Mouse (Mus musculus): Measurements from ENCODE around the gene Atf3. TPM values are rescaled to one million over a fixed set of nuclear protein-coding genes. Genes with fewer than 3 reads are reported as not detected.

Atf3 gene
- total RNA-seq, 2 experiments from 2014 or later = 6.0 to 30.7 TPM

DNA sequence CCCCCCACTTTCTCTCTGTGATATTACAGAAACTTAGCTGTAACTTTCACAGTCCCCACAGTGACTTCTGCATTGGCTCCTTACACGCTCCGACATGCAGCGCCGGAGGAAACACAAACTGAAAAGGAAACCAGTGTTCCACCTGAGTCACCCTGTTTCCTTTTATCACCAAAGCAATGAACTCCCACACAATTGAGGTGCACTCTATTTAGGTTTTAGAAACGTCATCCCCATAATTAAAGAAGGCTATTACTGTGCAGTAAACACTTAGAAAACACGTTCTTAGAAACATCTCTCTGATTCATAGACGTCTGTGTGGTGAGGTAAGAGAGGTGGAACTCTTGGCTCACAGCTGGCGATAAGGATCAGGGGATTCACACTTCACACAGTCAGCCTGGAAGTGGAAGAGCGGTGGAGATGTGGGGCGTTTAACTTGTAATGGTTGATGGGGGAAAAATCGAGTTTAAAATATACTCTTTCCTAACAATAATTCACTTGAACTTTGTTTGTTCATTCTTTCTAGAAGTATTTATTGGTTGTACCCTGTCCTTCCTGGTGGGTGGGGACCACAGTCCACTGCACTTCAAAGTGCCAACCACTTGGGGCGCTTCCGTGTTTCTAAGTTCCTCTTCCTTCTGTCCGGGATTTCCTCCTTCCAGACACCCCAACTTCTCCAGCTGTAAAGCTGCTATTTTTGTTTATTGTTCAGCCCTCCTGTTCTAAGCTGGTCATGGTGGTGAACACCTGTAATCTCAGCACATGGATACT lies 24.0 kb downstream of the Atf3 start:
- peak in 1 of 2 experiments; percentile 37 for DNase-seq (ENCODE audit: low spot score in 2 of 2)

DNA sequence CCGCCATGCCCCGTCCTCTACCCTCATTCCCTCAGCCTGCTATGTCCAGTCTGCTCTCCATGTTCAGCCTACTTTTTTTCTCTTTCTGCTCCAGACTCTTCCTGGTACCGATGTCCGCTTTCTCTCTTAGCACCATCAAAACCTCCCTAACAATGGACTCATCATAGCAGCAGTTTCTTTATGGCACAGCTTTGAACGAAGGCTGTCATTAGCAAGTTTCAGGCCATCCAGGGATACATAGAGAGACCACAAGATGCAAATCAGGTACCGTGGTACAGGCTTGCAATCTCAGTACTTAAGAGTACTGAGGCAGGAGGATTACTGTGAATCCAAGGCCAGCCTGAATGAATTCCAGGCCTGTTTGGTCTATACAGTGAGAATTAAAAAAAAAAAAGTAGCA lies 25.1 kb downstream of the Atf3 start:
- no peak for DNase-seq (ENCODE audit: low spot score in 2 of 2)

DNA sequence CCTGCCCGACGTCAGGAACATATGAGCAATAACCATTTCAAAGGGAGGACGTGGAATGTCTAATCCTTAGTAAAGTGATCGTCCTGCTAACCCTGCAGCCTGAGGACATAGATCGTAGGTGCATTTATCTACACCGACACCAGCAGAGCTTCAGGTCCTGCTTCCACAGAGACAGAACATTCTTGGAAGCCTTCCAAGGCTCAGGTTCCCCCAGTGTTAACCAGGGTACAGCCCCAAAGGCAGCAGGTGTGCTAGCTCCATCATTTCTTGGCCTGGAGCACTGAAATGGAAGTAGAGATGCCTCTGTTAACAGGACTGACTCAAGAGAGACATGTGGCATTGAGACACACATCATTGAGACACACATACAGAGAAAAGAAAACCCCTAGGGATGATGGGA lies 25.6 kb downstream of the Atf3 start:
- no peak for DNase-seq (ENCODE audit: low spot score in 2 of 2)

DNA sequence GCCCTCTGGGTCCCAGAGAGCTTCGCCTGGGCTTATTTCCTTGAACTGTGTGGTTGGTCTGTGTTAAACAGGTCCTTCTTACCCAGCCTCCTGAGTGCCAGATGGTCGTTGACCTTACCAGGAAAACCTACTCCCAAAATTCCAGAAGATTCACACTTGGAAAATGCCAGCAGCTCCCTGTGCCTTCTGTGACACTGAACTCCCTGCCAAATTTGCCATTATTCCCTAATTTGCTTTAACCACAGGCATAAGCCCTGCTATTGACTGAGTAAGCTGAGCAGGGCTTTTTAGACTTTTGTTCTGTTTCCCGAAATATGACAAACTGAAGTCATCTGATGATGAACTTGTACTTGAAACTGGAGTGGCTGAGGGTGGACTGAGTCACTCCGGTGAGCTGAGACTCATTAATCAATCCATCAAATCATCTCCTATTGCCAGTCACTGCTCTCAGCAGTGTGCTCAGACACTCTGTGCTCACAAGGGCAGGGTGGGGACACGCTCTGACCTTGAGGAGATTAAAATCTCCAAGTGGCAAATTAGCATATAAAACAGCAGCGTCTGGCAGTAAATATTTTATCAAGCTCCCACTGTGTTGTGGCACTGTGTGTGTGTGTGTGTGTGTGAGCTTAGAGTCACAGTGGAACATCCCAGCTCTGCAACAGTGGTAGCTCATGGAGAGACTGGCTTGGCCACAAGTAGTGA lies 28.0 kb downstream of the Atf3 start:
- no peak for DNase-seq (ENCODE audit: low spot score in 2 of 2)

GRCm38 (mm10) chr1:191186386-191186770 lies 31.5 kb downstream of the Atf3 start:
- no peak for DNase-seq (ENCODE audit: low spot score in 2 of 2)

DNA sequence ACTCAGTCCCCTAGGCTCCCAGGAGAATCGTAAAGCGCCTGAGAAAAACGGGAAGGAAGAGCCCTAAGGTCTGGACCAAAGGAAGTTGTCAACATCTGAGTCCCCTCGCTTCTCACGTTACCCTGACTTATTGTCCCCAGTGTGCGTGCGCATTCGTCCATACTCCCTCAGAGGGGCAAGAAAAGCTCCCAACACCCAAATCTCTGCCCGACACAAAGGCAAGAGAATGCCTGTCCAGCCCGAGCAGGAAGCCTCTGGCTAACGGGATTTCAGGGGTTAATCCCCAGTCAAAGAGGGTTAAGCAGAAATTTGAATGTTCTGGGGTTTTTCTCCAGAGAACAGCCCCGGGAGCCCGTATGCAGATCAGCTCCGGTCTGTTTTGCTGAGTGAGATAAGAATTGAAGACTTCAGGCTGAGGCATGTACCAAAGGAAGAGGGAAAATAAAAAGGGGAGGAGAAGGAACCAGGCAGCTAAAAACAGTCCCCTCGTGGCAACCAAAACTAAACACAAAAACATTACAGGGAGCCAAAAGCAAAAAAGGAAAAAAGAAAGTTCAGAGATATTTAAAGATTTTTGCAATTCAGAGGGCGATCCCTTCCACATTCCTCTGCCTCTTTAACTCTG lies 32.0 kb downstream of the Atf3 start:
- peak in 1 of 2 experiments; percentile 28 for DNase-seq (ENCODE audit: low spot score in 2 of 2)

- peak in 1 of 2 experiments; percentile 38 for DNase-seq (ENCODE audit: low spot score in 2 of 2)
Observed at GRCm38 (mm10) chr1:191184841-191185251, 33.0 kb downstream of the Atf3 start.

DNA sequence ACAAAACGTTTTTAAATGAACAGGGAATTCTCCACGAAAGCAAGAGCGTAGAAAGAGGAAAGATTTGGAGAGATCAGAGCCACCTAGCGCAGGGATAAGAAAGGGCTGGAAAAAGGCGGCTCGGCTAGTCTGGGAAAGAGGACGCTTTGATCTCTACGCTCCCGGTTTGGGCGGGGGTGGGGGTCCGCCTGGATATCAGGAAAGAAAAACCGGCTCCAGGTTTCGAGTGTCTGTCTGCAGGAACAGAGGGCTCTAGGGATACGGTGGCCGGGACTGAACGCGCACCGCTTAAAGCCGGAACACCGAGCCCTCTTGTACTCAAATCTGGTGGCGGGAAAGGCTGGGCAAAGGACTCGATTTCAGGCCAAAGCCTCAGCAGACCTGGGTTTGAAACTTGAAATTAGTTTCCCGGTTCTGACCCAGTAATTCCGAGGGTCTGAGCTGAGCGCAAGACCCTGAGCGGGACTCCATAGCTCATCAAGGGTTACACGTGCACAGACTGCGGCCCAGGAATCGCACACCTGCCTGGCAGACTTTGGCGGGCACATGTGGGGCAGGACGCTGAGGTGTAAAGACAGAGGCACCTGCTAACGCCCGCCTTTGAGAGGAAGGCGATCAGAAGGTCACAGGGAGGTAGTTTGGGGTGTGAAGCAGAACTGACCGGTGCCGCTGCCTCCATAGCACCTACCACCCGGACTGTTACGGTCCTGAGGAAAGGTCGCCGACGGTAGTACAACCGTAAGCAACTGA lies 33.6 kb downstream of the Atf3 start:
- DNase-seq (ENCODE audit: low spot score in 2 of 2) = peak in 1 of 2 experiments; percentile 24

DNA sequence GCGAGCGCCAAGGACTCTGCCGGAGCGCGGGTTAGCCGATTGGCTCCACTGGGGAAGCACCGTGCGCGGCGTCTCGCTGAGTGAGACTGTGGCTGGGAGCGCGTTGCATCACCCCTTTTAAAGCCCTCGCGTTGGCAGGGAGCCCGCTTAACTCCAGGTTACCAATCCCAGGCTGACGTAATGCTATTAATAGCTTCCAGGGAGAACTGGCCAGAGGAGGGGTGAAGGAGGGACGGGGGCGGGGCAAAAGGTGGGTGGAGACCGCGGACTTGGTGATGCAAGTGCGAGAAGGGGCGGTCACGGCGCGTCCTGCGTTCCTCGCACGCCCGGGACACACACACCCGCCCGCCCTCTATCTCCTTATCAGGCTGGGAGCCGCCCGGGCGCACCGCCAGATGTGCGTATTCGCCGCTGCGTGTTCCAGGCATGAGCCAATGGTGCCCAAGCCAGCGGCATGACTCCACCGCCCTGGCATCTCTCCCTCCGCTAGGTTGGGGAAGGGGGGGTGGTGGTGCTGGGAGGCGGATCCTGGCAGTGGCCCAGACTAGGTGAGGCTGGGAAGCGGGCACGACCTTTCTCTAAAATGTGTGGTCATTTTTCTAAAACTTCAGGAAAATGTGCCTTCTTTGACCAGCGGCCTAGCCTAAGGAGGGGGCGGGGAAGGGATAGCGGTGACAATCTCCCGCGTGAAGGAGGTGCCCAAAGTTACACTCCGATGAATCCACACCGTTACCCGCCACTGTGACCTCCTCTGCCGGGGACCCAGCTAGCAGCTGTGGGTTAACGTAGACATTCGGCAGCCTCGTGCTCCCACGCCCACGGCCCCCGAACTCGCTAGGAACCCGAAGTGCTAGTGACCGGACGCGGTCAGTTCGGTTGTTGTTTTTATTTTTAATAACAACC lies 34.4 kb downstream of the Atf3 start:
- DNase-seq (ENCODE audit: low spot score in 2 of 2) = peak; percentile 99 to 100

- peak; percentile 61 for DNase-seq (ENCODE audit: low spot score in 2 of 2)
Observed at GRCm38 (mm10) chr1:191182431-191183162, 35.2 kb downstream of the Atf3 start.

DNA sequence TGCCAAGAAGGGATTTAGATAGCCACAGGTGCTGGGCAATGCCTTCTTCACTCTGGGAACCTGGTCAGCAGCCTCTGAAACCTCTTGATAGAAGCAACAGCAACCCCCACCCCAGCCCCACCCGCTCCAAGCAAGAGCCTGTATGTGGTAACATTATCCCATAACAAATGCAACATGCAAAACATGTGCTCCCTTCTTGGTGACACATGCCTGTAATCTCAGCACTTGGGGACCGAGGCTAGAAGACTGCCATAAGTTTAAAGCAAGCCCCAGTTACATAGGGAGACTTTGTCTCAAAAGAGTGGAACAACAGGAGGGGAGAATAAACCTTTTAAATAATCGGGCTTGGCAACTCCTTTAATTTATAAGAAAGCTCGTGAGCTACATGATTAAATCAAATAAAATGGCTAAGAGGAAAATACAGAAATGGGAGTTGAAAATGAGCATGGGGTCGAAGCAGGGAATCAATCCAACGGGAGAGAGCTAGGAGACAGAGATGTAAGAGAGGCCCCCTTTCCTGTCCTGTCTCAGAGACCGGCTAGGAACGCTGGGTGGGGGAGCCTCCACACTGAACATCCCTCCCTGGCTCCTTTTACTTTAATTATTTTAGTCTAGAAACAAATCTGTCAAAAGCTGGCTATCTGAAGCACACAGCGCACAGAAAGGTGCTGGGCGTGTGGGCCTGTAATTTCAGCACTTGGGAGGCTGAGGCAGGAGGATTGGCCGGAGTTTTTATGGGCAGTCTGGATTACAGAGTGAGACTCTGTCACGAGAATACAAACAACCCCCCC lies 36.2 kb downstream of the Atf3 start:
- no peak for DNase-seq (ENCODE audit: low spot score in 2 of 2)

DNA sequence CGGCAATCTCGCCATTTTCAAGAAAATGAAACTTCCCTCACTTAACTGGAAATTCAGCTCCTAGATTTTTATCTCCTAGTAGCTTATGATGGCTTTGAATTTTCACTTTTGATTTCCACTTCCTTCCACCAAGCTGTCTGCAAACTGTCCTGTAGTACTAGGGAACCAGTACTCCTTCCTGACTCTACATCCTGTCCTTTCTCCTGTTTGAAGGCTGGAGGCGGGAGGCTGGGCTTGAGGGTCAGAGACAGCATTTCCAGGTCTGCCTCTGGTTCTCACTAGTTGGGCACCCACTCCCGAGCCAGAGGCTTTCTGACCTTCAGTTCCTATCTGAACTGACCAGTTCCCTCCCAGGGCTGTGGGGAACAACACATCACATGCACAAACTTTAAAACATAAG lies 37.4 kb downstream of the Atf3 start:
- no peak for DNase-seq (ENCODE audit: low spot score in 2 of 2)

GRCm38 (mm10) chr1:191179846-191180245 lies 38.0 kb downstream of the Atf3 start:
- DNase-seq (ENCODE audit: low spot score in 2 of 2) = no peak

DNA sequence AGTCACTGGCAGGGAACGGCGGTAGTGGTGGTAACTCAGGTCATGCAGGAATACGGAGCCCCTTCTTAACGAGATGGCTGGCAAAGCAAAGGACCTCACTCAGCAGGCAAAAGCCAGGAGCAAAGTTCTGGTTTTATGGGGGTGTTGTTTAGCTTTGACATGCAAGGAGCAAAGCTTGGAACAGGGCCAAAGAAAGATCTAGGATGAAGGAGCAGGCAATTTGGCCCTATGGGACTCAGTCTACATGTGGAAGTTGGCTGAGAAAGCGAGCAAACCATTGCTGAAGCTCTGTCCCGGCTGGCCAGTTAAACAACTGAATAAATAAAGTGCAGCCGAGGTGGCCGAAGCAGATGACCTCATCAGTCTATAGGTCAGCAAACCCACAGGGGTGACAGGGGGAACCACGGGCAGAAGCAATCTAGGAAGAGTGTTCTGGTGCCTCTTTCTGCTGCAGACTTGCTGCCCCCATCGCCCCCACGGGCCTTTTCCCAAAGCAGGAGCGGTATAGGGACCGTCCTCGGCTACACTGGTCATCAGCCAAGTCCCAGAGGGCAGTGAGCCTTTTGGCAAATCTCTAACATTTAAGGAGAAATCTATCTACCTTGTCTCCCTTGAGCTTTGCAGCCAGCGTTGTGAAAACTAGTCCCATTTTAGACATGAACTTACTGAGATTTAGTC lies 39.2 kb downstream of the Atf3 start:
- DNase-seq (ENCODE audit: low spot score in 2 of 2) = no peak

- DNase-seq (ENCODE audit: low spot score in 2 of 2) = no peak
Observed at GRCm38 (mm10) chr1:191176887-191177286, 41.0 kb downstream of the Atf3 start.

- DNase-seq (ENCODE audit: low spot score in 2 of 2) = no peak
Observed at GRCm38 (mm10) chr1:191172487-191172886, 45.4 kb downstream of the Atf3 start.

- no peak for DNase-seq (ENCODE audit: low spot score in 2 of 2)
Observed at GRCm38 (mm10) chr1:191170444-191170843, 47.4 kb downstream of the Atf3 start.

DNA sequence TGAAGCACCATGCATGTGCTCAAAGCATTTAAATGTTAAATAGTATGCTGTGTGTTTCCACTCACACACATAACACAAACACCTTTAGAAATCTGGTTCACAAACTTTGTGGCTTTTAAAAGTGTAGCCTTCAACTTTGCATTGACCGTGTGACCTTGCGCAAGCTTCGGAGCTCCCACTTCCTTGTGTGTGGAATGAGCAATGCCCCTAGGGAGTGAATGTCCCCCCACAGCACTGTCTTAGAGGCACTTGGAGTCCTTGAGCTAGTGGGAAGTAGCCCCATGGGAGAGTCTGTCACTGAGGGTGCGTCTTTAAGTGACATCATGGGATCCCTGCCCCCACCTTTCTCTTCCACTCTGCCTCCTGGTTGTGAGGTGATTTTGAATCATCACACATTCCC lies 51.6 kb downstream of the Atf3 start:
- DNase-seq (ENCODE audit: low spot score in 2 of 2) = no peak
